Mouse (Mus musculus) hindbrain, embryonic 10.5 days (tissue): ENCODE measurements around the gene Ptprr. TPM values are rescaled to one million over a fixed set of nuclear protein-coding genes. Genes with fewer than 3 reads are reported as not detected.

Experiments used
- DNase-seq: peaks from one replicate; pipeline ENCODE4 v3.0.0-alpha.2; 2017; ENCODE audit warnings: low spot score
- H3K27ac ChIP-seq: fragments of 300-500 bp; sonication (generic); 2 replicates; pipeline ENCODE4 v1.5.1; 2016; ENCODE audit warnings: mild to moderate bottlenecking, moderate library complexity
- H3K27me3 ChIP-seq: fragments of 300-500 bp; sonication (generic); 2 replicates; pipeline ENCODE4 v1.6.1; 2016; ENCODE audit warnings: mild to moderate bottlenecking; ENCODE audit not compliant: poor library complexity, insufficient read depth, severe bottlenecking
- H3K36me3 ChIP-seq: fragments of 300-500 bp; sonication (generic); 2 replicates; pipeline ENCODE4 v1.6.1; 2016; ENCODE audit warnings: mild to moderate bottlenecking, moderate library complexity
- H3K4me1 ChIP-seq: fragments of 300-500 bp; sonication (generic); replicated peaks from 2 replicates; pipeline ENCODE4 v1.6.1; 2016; ENCODE audit warnings: mild to moderate bottlenecking
- H3K4me3 ChIP-seq: fragments of 300-500 bp; sonication (generic); 2 replicates; pipeline ENCODE4 v1.5.1; 2016; ENCODE audit warnings: mild to moderate bottlenecking, moderate library complexity
- H3K9me3 ChIP-seq: fragments of 300-500 bp; sonication (generic); 2 replicates; pipeline ENCODE4 v1.6.1; 2016; ENCODE audit warnings: mild to moderate bottlenecking, moderate library complexity
- WGBS: fragments of 180-500 bp; shearing (Covaris S2); methylation state at CpG from one replicate; pipeline ENCODE4 v1.1.7; 2016; 5-methylcytosine and 5-hydroxymethylcytosine counted together
- polyA plus RNA-seq: library from polyadenylated mRNA; unstranded; fragments of >200 nt; fragmentation: Nextera tagmentation; extraction: Ambion mirVana; gene quantifications from 2 replicates; pipeline ENCODE4 v1.2.1, GENCODE M21; 2016

The Ptprr gene
- polyA plus RNA-seq, 1 experiment from 2014 or later = 1.8 TPM

- no peaks in the 10 kb centered on the region for H3K27me3 ChIP-seq
- H3K36me3 ChIP-seq = no peaks in the 10 kb centered on the region
- 87% methylated on average over 11 of the region's 11 CpGs for WGBS
- H3K4me1 ChIP-seq = peaks cover 15% of the 10 kb centered on the region; the same call in 1 of the 2 replicates
- DNase-seq = no peak
- no peak overlapping the region for H3K27ac ChIP-seq
- H3K9me3 ChIP-seq = no peaks in the 10 kb centered on the region
- no peak overlapping the region for H3K4me3 ChIP-seq
Observed at GRCm38 (mm10) chr10:116264521-116264920, 246.5 kb downstream of the Ptprr start.

DNA sequence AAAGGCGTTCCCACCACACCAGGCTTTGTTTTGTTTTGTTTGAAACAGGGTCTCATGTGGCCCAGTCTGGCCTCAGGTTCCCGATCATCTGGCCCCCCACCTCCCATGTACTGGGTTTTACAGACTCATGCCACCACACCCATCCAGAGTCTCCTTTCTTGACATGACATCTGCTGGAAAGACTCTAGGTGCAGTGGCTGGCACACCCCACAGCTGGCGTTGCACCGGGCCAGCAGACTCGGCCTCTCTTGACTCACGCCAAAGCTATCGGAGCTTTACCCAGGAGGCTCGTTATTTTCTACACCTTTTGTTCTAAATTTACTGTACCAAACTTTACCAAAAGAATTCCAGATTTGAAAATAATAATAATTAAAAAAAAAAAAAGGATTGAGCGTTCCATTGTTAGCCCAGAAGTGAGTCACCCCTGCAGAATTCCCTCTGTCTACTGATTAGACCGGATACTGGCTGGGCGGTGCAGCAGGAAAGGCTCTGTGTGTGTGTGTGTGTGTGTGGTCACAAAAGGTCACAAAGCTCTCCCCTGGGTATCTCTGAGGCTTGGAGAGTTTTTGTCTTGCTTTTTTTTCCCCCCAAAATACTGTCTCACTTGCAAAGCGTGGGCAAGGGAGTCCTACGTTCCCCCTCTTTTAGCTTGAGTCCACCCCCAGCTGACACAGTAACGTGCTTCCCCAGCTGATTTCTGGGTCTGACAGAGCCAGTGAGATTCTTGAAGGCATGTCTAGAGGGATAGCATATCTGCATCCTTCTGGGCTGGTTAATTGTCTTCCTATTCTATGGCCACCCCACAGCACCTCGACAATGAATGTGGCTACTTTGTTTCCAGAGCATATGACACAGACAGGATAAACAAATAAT, 248.8 kb downstream of the Ptprr start:
- Histone ChIP-seq H3K36me3 (no peaks in the 10 kb centered on the region), H3K27ac (no peak overlapping the region), H3K27me3 (no peaks in the 10 kb centered on the region)

DNA sequence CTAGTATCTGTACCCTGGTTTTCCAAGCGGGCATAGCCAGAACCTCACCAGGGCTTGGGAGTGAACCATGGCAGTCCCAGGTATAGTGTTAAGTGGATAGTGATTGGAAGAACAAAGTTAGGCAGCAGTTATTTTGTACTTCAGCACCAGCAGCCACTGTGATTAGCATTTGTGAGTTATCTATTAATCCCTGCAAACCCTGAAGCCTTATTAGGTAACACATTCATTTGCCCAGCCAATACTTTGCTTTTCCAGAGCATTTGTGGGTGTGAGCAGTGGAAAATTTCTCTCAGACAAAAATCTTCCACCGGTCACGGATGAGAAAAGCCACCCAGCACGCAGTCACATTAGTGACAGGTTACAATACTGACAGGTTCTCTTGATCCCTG, 249.4 kb downstream of the Ptprr start:
- Histone ChIP-seq H3K4me3 (no peak overlapping the region), H3K27me3 (no peaks in the 10 kb centered on the region), H3K27ac (no peak overlapping the region), H3K9me3 (no peaks in the 10 kb centered on the region), H3K36me3 (no peaks in the 10 kb centered on the region), H3K4me1 (0 out of 2 replicates have a peak, but pooled peaks cover 4% of the 10 kb centered on the region)
- no peak for DNase-seq
- WGBS = 79% methylated on average over 4 of the region's 4 CpGs

More for the DNA sequence above, 248.8 kb downstream of the Ptprr start:
- WGBS = 72% methylated on average over 15 of the region's 15 CpGs
- DNase-seq = no peak
- no peaks in the 10 kb centered on the region for H3K9me3 ChIP-seq
- H3K4me1 ChIP-seq = peaks cover 6% of the 10 kb centered on the region; the same call in 1 of the 2 replicates
- H3K4me3 ChIP-seq = no peak overlapping the region

GRCm38 (mm10) chr10:116268343-116268742, 250.3 kb downstream of the Ptprr start:
- Histone ChIP-seq H3K4me1 (0 out of 2 replicates have a peak, but pooled peaks cover 4% of the 10 kb centered on the region), H3K36me3 (no peaks in the 10 kb centered on the region), H3K27me3 (no peaks in the 10 kb centered on the region), H3K27ac (no peak overlapping the region), H3K4me3 (no peak overlapping the region), H3K9me3 (no peaks in the 10 kb centered on the region)
- WGBS = 69% methylated on average over 4 of the region's 4 CpGs
- no peak for DNase-seq

GRCm38 (mm10) chr10:116270646-116271469, 252.8 kb downstream of the Ptprr start:
- Histone ChIP-seq H3K36me3 (no peaks in the 10 kb centered on the region), H3K27ac (no peak overlapping the region), H3K27me3 (no peaks in the 10 kb centered on the region), H3K9me3 (no peaks in the 10 kb centered on the region), H3K4me1 (0 out of 2 replicates have a peak, but pooled peaks cover 4% of the 10 kb centered on the region), H3K4me3 (no peak overlapping the region)
- DNase-seq = no peak
- 80% methylated on average over 12 of the region's 12 CpGs for WGBS

DNA sequence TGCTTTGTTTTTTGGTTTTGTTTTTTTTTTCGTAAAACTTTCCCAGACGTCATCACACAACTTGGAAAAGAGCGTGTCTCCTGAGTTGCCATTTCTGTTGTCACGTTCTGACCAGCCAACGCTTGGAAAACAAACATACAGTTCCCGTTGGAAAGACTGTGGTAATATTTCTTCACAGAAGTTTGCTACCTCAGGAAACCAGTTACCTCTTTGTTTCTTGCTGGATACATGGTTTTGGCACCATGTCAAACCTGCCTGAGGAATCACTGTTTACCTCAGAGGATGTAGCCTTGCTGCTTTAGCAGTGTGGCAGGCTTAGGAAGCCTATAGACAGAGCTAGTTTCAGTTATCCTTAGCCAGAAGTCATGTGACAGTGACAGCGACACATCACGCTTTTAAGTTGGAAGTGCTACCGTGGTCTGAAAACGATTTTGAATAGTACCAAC, 253.5 kb downstream of the Ptprr start:
- Histone ChIP-seq H3K36me3 (no peaks in the 10 kb centered on the region), H3K27ac (no peak overlapping the region), H3K27me3 (no peaks in the 10 kb centered on the region), H3K4me3 (no peak overlapping the region), H3K4me1 (0 out of 2 replicates have a peak, but pooled peaks cover 4% of the 10 kb centered on the region), H3K9me3 (no peaks in the 10 kb centered on the region)
- WGBS = 87% methylated on average over 10 of the region's 10 CpGs
- no peak for DNase-seq

- no peaks in the 10 kb centered on the region for H3K27me3 ChIP-seq
- DNase-seq = no peak
- WGBS = 81% methylated on average over 3 of the region's 3 CpGs
- no peak overlapping the region for H3K27ac ChIP-seq
- no peaks in the 10 kb centered on the region for H3K36me3 ChIP-seq
- no peaks in the 10 kb centered on the region for H3K9me3 ChIP-seq
- no peak overlapping the region for H3K4me3 ChIP-seq
- H3K4me1 ChIP-seq = 0 out of 2 replicates have a peak, but pooled peaks cover under 1% of the 10 kb centered on the region
Observed at GRCm38 (mm10) chr10:116272156-116272555, 254.1 kb downstream of the Ptprr start.

DNA sequence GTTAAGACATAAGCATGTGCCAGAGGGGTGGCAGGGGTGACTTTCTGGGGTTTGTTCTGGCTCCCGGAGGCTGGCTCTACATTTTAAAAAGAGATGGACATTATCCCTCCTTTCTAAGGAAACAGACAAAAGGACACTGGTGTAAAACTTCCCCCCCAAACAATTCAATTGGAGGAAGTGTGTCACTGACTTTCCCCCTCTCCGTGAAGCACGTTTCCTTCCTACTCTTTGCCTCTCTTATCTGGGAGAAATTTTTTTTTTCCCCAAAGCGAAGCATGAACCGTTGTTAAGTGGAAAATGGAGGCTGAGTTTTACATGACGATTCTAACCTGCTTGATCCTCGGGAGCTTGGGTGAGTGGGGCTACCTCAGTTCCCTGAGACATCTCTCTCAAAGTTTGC, 257.3 kb downstream of the Ptprr start, which contains the start of gene Ptprb:
Ptprb (plus strand) TSS at position 244 of the 400 bp plus-strand sequence.
- H3K36me3 ChIP-seq = no peaks in the 10 kb centered on the region
- H3K27me3 ChIP-seq = no peaks in the 10 kb centered on the region
- no peak within 1 kb of the TSS for H3K27ac ChIP-seq
- H3K9me3 ChIP-seq = no peaks in the 10 kb centered on the region
- 78% methylated on average over 7 of the region's 7 CpGs for WGBS
- H3K4me1 ChIP-seq = no peaks in the 10 kb centered on the region
- no peak for DNase-seq
- no peak within 1 kb of the TSS for H3K4me3 ChIP-seq

- Histone ChIP-seq H3K36me3 (no peaks in the 10 kb centered on the region), H3K27me3 (no peaks in the 10 kb centered on the region), H3K27ac (no peak overlapping the region), H3K9me3 (no peaks in the 10 kb centered on the region), H3K4me3 (no peak overlapping the region), H3K4me1 (no peaks in the 10 kb centered on the region)
- no peak for DNase-seq
- 80% methylated on average over 7 of the region's 7 CpGs for WGBS
Observed at GRCm38 (mm10) chr10:116286697-116287344, 268.8 kb downstream of the Ptprr start.

DNA sequence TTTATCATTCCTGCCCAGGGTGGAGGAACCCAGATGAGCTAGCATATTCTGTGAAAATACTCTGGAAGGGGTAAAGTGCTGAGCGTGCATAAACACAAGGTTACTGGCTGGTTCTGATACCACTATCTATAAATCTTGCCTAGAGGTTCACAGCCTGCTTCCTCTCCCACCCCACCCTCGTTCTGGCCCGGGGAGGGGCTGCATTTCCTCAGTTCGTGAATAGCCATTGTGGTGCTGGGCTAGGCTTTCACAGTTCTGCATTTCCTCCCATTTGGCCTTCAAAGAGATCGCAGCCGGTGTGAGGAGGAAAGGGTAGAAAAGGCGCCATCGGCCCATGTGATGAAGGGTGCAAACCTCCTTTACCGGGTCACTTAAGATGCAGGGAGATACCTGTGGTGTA, 270.1 kb downstream of the Ptprr start:
- no peak for DNase-seq
- H3K4me1 ChIP-seq = no peaks in the 10 kb centered on the region
- H3K27ac ChIP-seq = no peak overlapping the region
- 69% methylated on average over 9 of the region's 9 CpGs for WGBS
- H3K4me3 ChIP-seq = no peak overlapping the region
- no peaks in the 10 kb centered on the region for H3K9me3 ChIP-seq
- H3K36me3 ChIP-seq = no peaks in the 10 kb centered on the region
- H3K27me3 ChIP-seq = no peaks in the 10 kb centered on the region

- Histone ChIP-seq H3K9me3 (no peaks in the 10 kb centered on the region), H3K36me3 (no peaks in the 10 kb centered on the region), H3K4me3 (no peak overlapping the region), H3K27ac (no peak overlapping the region), H3K27me3 (no peaks in the 10 kb centered on the region), H3K4me1 (no peaks in the 10 kb centered on the region)
- WGBS = 86% methylated on average over 4 of the region's 4 CpGs
- DNase-seq = no peak
Observed at GRCm38 (mm10) chr10:116290483-116290882, 272.5 kb downstream of the Ptprr start.

DNA sequence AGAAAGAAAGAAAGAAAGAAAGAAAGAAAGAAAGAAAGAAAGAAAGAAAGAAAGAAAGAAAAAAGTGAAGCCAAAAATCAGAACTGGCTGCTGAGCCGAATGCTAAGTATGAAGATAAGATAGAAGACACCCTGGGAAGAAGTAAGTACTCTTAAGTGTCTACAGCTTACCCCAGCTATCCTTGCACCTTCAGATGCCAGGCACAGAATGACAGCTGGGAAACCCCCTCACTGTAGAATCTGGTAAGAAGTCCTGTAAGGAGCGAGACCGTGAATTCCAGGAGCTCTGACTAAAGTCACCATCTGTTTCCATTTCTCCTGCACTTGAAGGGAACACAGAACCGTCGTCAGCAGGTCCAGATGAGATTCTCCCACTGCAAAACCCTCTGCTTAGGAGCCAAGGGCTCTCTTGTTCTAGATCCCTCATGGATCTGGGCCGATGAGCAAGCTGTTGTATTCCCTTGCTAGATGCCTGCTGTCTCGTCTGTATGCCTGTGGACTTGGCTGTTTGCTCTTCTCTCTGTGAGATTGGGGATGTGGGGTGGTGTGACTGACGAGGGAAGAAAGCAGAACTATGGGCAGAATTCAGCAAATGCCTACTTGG, 273.2 kb downstream of the Ptprr start:
- Histone ChIP-seq H3K4me1 (no peaks in the 10 kb centered on the region), H3K9me3 (no peaks in the 10 kb centered on the region), H3K27me3 (no peaks in the 10 kb centered on the region), H3K36me3 (no peaks in the 10 kb centered on the region), H3K27ac (no peak overlapping the region), H3K4me3 (no peak overlapping the region)
- 70% methylated on average over 8 of the region's 8 CpGs for WGBS
- no peak for DNase-seq
